Mouse (Mus musculus): ENCODE measurements around the gene Tmx1.

Tmx1 gene

DNA sequence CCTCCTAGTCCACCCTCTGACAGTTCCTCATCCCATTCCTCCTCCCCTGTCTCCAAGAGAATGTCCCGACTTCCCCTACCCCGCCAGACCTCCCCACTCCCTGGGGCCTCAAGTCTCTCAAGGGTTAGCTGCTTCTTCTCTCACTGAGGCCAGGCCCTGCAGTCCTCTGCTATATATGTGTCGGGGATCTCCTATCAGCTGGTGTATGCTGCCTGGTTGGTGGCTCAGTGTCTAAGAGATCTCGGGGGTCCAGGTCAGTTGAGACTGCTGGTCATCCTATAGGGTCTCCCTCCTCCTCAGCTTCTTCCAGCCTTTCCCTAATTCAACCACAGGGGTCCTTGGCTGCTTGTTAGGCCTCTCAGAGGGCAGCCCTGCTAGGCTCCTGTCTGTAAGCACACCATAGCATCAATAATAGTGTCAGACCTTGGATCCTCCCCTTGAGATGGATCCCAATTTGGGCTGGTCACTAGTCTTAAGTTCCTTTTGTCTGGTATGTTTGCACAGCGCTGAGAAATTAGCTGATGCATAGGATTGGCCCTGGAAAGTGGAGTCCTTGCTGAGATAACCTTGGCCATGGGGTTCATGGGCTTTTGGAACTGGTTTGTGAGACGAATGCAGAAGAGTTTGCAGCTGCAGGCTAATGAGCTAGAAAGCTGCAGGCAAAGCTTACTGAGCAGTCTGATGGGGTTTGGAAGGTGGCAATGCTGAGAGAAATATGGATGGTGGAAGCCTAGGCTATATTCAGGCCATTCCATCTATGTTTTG is 34.0 kb downstream of the Tmx1 start:
- DNase-seq (ENCODE audit: low spot score) = no peak

DNA sequence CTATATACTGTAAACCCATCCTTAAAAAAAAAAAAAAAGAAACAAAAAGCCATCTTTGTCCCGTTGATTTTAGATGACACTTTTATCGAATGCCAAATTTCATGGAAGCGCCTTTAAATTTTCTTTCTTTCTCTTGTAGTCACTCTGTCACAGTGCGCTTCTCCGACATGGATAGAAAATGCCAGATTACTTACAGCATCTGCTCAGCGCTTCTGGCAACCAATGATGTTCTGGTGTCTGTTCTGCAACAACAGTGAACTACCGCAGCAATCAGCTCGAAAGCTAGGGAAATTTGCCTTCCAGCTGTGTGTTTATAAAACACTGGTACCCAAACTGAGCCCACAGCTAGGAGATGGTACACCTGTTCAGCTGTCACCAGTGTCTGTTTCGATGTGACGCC is 39.5 kb downstream of the Tmx1 start:
- no peak for DNase-seq (ENCODE audit: low spot score)

DNA sequence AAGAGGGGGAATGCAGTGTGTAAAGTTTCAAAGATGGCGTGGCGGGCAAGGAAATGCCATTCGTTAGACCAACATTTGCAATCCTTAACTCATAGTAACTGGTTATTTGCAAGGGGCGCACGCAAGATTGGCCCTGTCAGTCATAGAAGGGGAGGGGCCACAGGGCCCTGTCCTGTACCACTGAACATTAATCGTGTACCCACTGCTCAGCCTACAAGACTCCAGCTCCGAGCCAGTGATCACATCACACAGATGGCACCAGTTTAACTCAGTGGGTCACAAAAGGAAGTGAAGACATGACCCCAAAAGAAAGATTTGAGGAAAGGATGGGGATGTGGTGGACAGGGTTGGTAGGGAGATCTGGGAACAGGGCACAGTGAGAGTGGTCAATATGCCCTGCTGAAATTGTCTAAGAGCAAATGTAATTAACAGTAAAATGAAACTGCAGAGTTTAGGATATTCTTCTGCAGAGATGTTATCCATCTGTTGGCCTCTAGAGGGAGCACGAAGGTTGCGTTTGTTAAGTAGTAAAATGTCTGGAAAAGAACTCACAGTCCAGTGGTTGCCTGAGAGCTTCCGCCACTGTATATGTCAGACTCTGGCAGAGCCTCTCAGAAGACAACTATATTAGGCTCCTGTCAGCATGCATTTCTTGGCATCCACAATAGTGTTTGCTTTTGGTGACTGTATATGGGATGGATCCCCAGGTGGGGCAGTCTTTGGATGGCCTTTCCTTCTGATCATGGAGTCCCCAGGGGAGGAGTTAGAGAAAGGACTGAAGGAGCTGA is 41.8 kb downstream of the Tmx1 start:
- DNase-seq (ENCODE audit: low spot score) = peak; percentile 56

DNA sequence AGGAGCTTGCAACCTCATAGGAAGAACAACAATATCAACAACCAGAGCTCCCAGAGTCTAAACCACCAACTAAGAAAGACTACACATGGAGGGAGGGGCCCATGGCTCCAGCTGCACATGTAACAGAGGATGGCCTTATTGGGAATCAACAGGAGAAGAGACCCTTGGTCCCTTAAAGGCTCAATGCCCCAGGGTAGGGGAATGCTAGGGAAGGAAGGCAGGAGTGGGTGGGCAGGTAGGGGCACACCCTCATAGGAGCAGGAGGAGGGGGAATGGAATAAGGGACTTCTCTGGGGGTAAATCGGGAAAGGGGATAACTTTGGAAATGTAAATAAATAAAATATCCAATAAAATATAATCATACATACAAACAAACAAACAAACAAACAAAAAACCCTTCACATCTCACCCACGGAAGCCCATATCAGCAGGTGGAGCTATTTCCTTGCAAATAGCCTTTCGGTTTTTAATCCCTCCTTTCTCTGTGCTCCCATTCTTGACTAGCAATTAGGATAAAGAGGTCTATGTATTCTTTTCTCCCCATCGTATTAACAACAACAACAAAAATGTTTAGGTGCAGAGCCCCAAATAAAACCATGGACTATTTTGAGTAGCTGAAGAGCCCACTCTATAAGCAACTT is 42.5 kb downstream of the Tmx1 start:
- peak; percentile 59 for DNase-seq (ENCODE audit: low spot score)

DNA sequence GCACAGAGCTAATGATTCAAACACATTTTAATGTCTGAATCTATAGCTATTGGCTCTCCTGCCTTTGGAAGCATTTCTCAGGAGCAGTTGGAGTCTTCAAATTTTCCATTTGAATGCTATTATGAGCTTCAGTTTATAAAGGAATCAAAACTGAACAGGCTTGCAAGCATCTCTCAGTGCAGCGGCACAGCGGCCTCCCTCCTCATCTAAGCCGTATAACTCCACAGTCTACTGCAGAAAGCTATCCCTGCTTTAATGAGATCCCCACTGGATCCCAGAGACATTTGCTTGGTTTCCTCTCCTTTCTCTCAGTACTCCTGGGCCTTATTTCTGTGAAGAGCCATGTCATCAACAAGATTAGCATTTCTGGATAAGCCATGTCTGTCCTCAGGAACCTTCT is 45.2 kb downstream of the Tmx1 start:
- no peak for DNase-seq (ENCODE audit: low spot score)

DNA sequence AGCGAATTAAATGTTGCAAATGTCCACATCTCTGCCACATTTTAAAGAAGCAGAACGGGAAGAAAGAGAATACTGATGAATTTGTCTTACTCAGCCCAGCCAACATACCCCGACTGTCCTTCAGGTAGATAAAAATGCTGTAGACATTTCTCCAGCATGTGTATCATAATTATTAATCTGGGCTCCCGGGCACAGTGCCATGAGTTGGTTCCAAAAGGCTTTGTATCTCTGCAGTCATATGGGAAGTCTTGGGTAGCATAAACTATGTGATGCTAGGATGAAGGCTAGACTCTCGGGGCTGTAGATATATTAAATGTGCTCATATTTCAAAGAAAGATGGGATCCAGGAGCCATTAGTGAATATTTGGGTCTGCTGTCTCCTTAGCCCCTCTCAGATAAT is 53.1 kb downstream of the Tmx1 start:
- DNase-seq (ENCODE audit: low spot score) = no peak

DNA sequence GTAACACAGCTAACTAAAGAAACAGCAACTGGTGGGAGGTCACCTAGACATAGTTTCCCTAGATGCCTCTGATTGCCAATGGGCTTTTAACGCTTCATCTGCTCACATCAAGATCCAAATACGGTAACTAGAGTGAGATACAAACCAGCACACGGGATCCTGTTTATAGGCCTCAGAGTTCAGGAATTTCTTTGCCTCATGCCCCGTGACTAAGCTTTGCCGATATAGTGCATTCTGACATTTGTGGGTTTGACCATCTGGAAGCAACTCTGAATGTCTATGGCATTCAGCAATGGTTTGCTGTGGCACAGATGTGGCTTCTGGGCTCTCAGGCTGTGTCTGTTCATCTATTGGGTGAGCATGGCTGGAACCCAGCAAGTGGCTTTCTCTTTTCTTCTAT is 59.1 kb downstream of the Tmx1 start:
- no peak for DNase-seq (ENCODE audit: low spot score)

DNA sequence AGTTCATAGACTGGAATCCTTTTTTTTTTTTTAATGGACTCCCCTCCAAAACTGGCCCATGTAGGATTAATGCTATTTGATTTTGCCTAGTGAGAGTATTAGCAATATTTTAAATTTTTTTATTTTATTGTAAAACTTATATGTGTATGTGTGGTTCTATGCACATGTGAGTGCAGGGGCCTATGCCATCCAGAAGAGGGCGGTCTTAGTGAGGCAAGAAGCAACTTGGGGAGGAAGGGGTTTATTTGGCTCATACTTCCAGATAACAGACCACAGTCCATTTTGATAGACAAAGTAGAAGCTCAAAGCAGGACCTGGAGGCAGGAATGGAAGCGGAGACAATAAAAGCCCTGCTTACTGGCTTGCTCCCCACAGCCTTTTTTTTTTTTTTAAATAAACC is 59.5 kb downstream of the Tmx1 start:
- no peak for DNase-seq (ENCODE audit: low spot score)
